Mouse (Mus musculus): ENCODE data around the gene Olfr156.
A peak's percentile ranks its signal among the peaks of the same experiment; 100 is the strongest.
"Not testable (repeated sequence)": the region's sequence is repeated elsewhere in the genome, so short reads cannot be mapped to it uniquely, and the experiment has no call there.

Olfr156 gene

DNA sequence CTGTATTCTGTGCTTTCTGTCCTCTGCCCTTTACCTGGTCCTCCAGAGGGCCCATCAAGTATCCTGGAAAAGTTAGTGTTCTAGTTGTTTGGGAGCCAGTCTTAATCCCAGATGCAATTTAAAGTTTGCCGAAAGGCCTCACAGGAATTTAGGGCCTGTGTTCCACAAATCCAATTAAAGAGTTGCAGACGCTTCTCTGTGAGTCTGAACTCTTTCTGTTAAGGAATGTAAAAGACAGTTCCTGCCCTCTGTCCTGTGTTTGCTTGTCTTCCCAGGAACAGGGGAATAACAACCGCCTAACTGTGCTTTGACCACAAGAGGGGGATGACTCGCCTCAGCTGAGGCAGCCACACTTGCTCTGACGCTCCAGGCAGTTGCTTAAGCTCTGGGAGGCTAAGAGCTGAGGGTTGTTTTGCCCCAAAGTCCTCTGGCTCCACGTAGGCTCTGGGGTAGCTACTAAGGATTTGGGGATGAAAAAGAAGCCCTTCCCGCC is at the start of gene Olfr156:
Gene Olfr156 (minus strand): TSS at position 51 of the 493 bp plus-strand sequence.
- no peak for DNase-seq (ENCODE audit: low spot score in 2 of 2)

- no peak for DNase-seq (ENCODE audit: low spot score in 2 of 2)
Observed at GRCm38 (mm10) chr4:43869821-43870220, 46.1 kb upstream of the Olfr156 start.

- DNase-seq (ENCODE audit: low spot score in 2 of 2), result no peak
Observed at GRCm38 (mm10) chr4:43863298-43863697, 39.6 kb upstream of the Olfr156 start.

DNA sequence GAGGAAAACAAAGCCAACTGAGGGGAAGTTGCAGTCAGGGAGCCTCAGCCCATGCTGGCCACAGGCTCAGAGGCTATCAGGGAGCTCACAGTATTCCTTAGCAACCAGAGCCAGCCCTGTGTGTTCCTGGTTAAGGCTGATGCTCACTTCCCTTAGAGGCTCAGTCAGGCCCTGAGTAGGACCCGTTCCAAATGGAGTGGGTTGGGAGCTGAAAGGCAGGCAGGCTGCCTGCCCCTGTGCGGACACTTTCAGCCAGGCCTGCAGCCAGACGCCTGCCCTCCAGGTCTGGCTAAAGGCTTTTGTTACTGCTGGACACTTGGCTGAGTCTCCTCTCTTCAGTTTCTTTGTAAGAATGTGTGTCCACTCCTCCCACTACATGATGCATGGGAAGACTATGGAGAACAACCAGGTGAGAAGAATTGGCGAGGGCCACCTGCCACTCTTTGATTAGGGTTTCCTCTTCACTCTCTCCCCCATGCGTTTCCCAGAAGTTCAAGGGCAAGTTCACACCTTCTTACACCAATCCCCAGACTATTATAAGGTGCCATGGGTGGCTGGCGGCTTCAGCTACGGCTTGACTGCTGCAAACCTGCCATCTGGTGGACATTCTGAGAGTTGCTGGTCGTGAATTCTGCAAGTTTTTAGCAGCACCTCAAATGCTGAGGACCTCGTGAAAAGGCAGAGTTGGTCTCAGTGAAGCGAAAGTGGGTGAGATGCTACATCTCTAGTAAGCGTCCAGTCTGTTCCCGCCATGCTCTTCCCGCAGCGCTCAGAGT is 37.2 kb upstream of the Olfr156 start:
- DNase-seq (ENCODE audit: low spot score in 2 of 2), result peak; percentile 33 to 46

GRCm38 (mm10) chr4:43859886-43860285 is 36.2 kb upstream of the Olfr156 start:
- no peak for DNase-seq (ENCODE audit: low spot score in 2 of 2)

DNA sequence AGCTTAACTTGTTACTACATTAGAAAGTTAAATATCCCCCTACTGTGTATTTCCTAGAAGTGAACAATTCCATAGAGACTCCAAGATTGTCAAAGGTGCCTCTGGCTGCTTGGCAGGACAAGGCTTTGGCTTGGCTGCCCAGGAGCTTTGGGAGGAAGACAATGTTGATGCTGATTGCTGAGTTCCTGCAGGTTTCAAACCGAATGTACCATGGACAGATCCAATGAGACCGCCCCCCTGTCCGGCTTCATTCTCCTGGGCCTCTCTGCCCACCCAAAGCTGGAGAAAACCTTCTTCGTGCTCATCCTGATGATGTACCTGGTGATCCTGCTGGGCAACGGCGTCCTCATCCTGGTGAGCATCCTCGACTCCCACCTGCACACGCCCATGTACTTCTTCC is 30.4 kb upstream of the Olfr156 start:
- no peak for DNase-seq (ENCODE audit: low spot score in 2 of 2)

DNA sequence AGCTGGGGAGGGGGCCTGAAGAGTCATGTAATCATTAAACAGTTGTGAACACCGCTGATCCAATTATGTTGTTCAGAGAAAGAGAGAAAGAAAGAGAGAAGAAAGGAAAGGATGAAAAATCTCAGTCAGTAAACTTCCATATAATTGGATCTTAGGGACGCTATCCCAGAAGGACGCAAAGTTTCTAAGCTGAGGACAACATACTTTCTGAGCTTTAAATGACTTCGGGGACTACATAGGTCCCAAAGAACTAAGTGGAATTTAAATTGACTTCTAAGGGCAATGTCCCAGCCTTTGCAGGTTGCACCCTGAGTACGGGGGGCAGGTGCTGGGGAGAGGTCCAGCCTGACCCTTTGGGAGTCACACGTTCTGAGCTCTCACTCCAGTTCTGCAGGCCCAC is 27.6 kb upstream of the Olfr156 start, which contains the start of gene Olfr155:
Gene Olfr155 (plus strand): TSS at position 301 of the 400 bp plus-strand sequence.
- DNase-seq (ENCODE audit: low spot score in 2 of 2), result no peak

DNA sequence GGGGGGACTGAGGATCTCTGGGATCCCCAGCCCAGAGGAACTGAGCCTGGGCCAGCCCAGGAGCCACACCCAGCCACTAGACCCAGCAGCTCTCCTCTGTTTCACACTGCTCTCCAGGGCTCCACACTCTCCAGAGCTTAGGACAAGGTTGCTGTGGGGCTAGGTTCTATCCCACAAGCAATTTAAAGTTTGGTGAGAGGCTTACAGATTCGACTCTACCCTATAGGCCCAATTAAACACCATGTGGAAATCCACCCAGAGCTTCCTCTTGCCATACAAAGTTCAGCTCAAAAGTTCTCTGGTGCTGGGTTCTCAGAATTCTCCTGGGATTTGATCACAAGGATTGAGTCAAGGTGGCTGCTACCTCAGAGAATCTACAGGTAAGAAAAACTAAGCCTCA is 16.4 kb upstream of the Olfr156 start, which contains the start of gene Olfr157:
Gene Olfr157 (minus strand): TSS at position 101 of the 400 bp plus-strand sequence.
- no peak for DNase-seq (ENCODE audit: low spot score in 2 of 2)

- no peak for DNase-seq (ENCODE audit: low spot score in 2 of 2)
Observed at GRCm38 (mm10) chr4:43838326-43838725, 14.6 kb upstream of the Olfr156 start.

DNA sequence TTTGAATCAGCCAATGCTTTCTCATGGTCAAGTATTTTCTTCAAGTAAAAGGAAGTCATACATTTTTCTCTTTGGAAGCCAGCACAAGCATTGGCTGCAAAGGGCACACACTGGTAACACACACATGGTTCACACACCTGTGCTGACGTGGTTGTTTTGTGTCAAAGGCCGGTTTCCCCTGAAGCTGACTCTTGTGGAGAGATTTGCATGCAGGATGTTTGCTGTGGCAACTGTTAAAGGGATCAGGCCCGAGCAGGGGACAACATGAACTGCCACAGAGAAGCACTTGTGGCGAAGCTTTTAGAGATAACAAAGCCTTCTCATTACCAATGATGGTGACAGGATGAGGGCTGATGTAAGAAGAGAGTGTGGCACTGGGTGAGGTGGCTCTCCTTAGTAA is 11.1 kb upstream of the Olfr156 start:
- no peak for DNase-seq (ENCODE audit: low spot score in 2 of 2)

DNA sequence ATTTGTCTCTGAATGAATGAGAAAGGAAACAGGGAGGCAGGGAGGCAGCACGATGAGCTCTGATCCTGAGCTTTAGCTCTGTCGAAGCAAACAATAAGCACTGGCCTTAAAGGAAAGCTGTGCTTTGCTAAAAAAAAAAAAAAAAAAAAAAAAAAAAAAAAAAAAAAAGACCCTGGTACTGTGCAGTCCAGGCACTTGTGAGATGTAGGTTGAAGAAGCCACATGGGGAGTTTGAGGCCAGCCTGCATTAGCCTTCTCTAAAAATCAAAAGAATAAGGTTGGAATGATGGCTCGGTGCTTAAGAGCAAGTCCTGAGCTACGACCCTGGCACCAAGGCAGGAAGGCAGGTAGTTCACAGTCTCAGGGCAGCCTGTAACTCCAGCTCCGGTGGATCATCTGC is 10.1 kb upstream of the Olfr156 start:
- no peak for DNase-seq (ENCODE audit: low spot score in 2 of 2)

DNA sequence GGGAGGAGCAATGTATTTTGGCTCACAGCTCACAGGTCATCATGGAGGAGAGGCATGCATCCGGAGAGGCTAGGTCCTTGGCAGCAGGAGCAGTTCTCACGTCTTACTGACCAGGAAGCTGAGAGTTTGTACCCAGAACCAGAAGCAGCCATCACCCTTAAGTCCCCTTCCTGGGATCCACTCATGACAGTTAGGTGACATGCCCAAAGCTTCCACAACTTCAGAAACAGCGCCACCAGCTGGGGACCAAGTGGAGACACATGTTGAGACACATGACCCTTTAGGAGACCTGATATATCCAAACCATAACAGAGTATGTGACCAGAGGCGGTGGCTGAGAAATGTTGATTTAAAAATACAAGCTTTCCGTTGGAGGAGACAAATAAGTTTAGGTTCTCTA is 8.3 kb upstream of the Olfr156 start:
- DNase-seq (ENCODE audit: low spot score in 2 of 2), result no peak

DNA sequence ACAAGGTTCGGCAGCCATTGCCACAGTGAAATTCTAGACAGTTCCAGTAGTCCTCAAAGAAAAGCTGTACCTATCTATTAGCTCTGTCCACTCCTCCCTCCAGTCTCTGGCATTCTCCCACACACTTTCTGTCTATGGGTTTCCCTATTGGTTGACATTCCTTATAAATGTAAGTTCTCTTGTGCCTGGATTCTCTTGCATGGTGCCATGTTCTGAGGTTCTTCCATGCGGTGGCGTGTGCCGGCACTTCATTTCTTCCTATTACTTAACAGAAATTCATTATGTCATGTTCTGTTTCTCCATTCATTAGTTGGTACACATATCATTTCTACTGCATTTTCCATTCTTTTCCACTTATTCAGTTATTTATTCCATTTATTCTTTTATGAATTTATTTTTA is 5.1 kb upstream of the Olfr156 start:
- no peak for DNase-seq (ENCODE audit: low spot score in 2 of 2)

GRCm38 (mm10) chr4:43822896-43823550 is 672 bp downstream of the Olfr156 start:
- DNase-seq (ENCODE audit: low spot score in 2 of 2), result peak; percentile 32 to 44

DNA sequence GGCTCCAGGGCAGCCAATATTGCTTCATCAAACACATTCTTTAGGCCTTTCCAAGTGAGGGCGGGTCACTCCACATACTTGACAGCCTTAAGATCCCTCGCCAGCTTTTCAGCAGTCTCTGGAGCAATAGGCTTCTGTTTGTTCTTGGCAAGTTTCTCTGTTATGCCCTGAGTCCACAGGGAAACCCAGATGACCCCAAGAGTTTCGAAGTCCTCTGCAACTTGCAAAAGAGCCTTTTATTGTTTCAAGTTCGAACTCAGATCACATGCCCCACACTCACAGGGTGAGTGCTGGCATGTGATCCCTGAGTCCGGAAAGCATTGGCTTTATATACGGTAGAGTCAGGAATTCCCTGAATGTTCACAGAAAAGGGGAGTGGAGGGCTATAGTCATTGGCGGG is 24.8 kb downstream of the Olfr156 start:
- DNase-seq (ENCODE audit: low spot score in 2 of 2), result no peak

- not testable (repeated sequence) for DNase-seq (ENCODE audit: low spot score in 2 of 2)
Observed at GRCm38 (mm10) chr4:43795844-43796243, 27.9 kb downstream of the Olfr156 start.

DNA sequence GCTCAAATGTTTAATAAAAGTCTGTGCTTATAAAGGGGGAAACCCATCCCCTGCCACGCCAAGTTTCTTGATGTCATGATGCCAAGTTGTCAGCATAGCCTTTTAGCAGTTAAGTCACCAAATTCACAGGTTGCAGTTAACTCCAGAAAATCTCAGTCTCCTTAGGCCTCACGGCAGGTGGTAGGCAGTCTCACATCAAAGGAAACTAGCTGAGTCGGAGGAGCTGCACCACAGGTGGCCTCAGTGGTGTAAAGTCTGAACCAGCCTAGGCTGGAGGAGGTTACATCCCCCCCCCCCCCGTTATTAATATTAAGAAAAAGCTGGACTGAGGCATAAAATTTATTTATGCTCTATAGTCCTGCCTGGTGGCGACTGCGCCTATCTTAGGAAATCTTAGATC is 28.4 kb downstream of the Olfr156 start:
- no peak for DNase-seq (ENCODE audit: low spot score in 2 of 2)

GRCm38 (mm10) chr4:43772304-43772703 is 51.4 kb downstream of the Olfr156 start:
- DNase-seq (ENCODE audit: low spot score in 2 of 2), result no peak

DNA sequence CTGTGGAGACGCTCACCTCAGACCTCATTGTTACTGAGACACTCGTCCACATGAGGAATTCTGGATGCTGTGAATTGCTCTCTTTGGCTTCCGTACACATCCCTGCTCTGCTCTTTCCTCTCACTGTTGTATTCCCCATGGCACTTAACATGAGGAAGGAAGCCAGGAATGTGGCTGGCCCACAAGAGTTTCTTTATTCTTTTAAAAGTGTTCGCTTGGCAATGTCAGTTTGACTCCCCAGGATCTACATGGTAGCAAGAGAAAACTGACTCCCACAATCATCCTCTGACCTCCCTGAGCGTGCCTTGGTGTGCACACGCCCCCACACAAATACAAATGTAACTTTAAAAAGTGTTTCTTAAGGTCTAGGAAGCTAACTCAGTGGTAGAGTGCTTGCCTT is 52.1 kb downstream of the Olfr156 start:
- DNase-seq (ENCODE audit: low spot score in 2 of 2), result no peak

DNA sequence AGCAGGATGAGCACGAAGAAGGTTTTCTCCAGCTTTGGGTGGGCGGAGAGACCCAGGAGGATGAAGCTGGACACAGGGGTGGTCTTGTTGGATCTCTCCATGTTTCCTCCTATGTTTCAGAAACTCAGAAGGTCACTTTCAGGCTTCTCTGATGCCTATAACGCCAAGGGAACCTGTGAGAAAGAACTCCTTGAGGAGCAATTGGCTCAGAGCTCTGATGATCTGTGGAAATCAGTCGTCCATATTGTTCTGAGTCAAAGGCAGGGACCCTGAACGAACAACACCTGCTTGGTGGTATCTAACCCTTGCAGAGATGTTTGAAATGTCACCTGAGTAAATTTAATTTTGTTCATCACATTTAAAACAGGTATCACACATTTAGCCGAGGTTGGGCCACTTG is 52.8 kb downstream of the Olfr156 start, which contains the start of gene Olfr159:
Gene Olfr159 (minus strand): TSS at position 101 of the 400 bp plus-strand sequence.
- DNase-seq (ENCODE audit: low spot score in 2 of 2), result no peak

Data from natural killer cell, adult 2 months (primary cell).